Mouse (Mus musculus) testis, adult 2 months (tissue): Measurements from ENCODE around the gene Cdk5rap3.

ENCODE experiments used
- CTCF ChIP-seq: fragments of 200-500 bp; IDR thresholded peaks from 2 replicates; pipeline ENCODE4 v1.5.1; 2012; ENCODE audit warnings: low read depth, mild to moderate bottlenecking, inconsistent platforms, low read length, moderate library complexity; ENCODE audit not compliant: control insufficient read depth, insufficient read depth, insufficient replicate concordance
- POLR2A ChIP-seq: fragments of 200-500 bp; IDR thresholded peaks from 2 replicates; pipeline ENCODE4 v1.6.1; 2012; ENCODE audit warnings: low read depth, mild to moderate bottlenecking, inconsistent platforms, low read length, moderate library complexity; ENCODE audit not compliant: control insufficient read depth

GRCm38 (mm10) chr11:96955094-96955493 is 38.8 kb upstream of the Cdk5rap3 start:
- no peak for TF ChIP-seq CTCF
- TF ChIP-seq POLR2A, result no peak
